Mouse (Mus musculus): Measurements from ENCODE around the gene Gpr1.

GRCm38 (mm10) chr1:63190851-63191250 lies 23.5 kb downstream of the Gpr1 start:
- TF ChIP-seq CTCF (IDR thresholded peaks at IDR 0.05; ENCODE audit: low read depth) (no peak), EP300 (IDR thresholded peaks at IDR 0.05; ENCODE audit: low read depth) (no peak)

Measured in liver, postnatal 0 days (tissue).